Mouse (Mus musculus) heart, embryonic 12.5 days (tissue): Measurements from ENCODE around the gene Akap13. TPM values are rescaled to one million over a fixed set of nuclear protein-coding genes. Genes with fewer than 3 reads are reported as not detected.

Experiments used
- ATAC-seq: fragments of 200-750 bp; cut with Nextera tagmentation; 2 replicates; pipeline ENCODE4 v1.8.0; 2017; ENCODE audit warnings: moderate TSS enrichment, moderate library complexity; ENCODE audit not compliant: insufficient number of reproducible peaks, low FRiP score
- H3K27ac ChIP-seq: fragments of 300-500 bp; sonication (generic); 2 replicates; pipeline ENCODE4 v1.5.1; 2016; ENCODE audit warnings: mild to moderate bottlenecking, moderate library complexity; ENCODE audit not compliant: poor library complexity, severe bottlenecking
- H3K27me3 ChIP-seq: fragments of 300-500 bp; sonication (generic); replicated peaks from 2 replicates; pipeline ENCODE4 v1.6.1; 2016; ENCODE audit warnings: mild to moderate bottlenecking, moderate library complexity
- H3K36me3 ChIP-seq: fragments of 300-500 bp; sonication (generic); 2 replicates; pipeline ENCODE4 v1.6.1; 2016; ENCODE audit warnings: mild to moderate bottlenecking, moderate library complexity
- H3K4me1 ChIP-seq: fragments of 300-500 bp; sonication (generic); replicated peaks from 2 replicates; pipeline ENCODE4 v1.6.1; 2016; ENCODE audit warnings: mild to moderate bottlenecking
- H3K4me2 ChIP-seq: fragments of 300-500 bp; sonication (generic); 2 replicates; pipeline ENCODE4 v1.6.1; 2016; ENCODE audit warnings: mild to moderate bottlenecking, moderate library complexity
- H3K4me3 ChIP-seq: fragments of 300-500 bp; sonication (generic); 2 replicates; pipeline ENCODE4 v1.5.1; 2016; ENCODE audit warnings: mild to moderate bottlenecking
- H3K9ac ChIP-seq: fragments of 300-500 bp; sonication (generic); 2 replicates; pipeline ENCODE4 v1.6.1; 2016; ENCODE audit warnings: mild to moderate bottlenecking, moderate library complexity
- H3K9me3 ChIP-seq: fragments of 300-500 bp; sonication (generic); replicated peaks from 2 replicates; pipeline ENCODE4 v1.6.1; 2016; ENCODE audit warnings: mild to moderate bottlenecking, moderate library complexity
- WGBS: fragments of 180-500 bp; shearing (Covaris S2); methylation state at CpG from one replicate; pipeline ENCODE4 v1.1.7; 2016; 5-methylcytosine and 5-hydroxymethylcytosine counted together
- polyA plus RNA-seq: library from polyadenylated mRNA; unstranded; fragments of >200 nt; fragmentation: Nextera tagmentation; extraction: Ambion mirVana; gene quantifications from 2 replicates; pipeline ENCODE4 v1.2.1, GENCODE M21; 2016

Gene Akap13
- polyA plus RNA-seq, 1 experiment from 2014 or later, result 66.9 TPM

DNA sequence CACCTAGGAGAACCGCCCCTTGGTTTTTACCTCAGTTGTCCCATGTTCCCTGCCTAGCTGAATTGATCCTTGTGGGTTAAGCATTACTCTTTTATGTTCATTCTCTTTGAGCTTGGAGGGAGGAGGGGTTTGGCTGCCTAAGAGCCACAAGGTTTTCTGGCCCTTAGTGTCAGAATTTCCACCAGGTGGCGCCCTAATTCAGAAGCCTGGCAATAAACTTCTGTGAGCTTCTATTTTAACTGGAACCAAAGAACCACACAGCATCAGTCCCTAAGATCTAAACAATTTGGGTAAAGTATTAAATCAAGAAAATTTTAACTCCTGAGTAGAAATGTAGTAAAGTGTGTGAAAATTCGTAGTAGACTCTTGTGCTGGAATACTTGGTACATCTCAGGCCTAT, 184.2 kb downstream of the Akap13 start:
- Histone ChIP-seq H3K4me1 (peaks cover 45% of the 10 kb centered on the region), H3K36me3 (no peaks in the 10 kb centered on the region), H3K9ac (no peak overlapping the region), H3K27ac (no peak overlapping the region), H3K4me3 (no peak overlapping the region), H3K27me3 (no peaks in the 10 kb centered on the region), H3K9me3 (no peaks in the 10 kb centered on the region), H3K4me2 (no peak overlapping the region)
- 32% methylated on average over 3 of the region's 3 CpGs for WGBS
- no peak for ATAC-seq

DNA sequence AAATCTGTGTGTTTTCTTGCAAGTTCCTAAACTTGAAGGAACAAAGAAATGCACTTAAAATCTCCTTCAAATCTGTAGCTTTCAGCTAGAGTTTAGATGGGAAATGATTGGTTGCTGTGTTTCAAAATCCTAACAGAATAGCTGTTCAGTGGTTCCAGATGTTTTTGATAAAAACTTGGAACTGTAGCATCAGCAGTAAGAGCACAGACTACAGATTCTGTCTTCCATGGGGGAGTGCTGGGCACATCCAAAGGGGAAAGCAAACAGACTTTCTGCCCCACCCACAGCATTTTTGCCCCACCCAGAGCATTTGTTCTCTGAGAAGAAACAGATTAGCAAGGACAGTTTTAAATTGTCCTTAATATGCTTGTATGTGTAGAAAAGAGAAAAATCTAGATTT, 184.7 kb downstream of the Akap13 start:
- H3K27me3 ChIP-seq, result no peaks in the 10 kb centered on the region
- H3K27ac ChIP-seq, result no peak overlapping the region
- no peak overlapping the region for H3K4me2 ChIP-seq
- H3K9ac ChIP-seq, result no peak overlapping the region
- no peak overlapping the region for H3K4me3 ChIP-seq
- H3K36me3 ChIP-seq, result no peaks in the 10 kb centered on the region
- ATAC-seq, result no peak
- H3K9me3 ChIP-seq, result no peaks in the 10 kb centered on the region
- H3K4me1 ChIP-seq, result peaks cover 50% of the 10 kb centered on the region

- WGBS, result 76% methylated on average over 2 of the region's 2 CpGs
- H3K4me2 ChIP-seq, result no peak overlapping the region
Measured at GRCm38 (mm10) chr7:75640671-75641070, 185.3 kb downstream of the Akap13 start.

DNA sequence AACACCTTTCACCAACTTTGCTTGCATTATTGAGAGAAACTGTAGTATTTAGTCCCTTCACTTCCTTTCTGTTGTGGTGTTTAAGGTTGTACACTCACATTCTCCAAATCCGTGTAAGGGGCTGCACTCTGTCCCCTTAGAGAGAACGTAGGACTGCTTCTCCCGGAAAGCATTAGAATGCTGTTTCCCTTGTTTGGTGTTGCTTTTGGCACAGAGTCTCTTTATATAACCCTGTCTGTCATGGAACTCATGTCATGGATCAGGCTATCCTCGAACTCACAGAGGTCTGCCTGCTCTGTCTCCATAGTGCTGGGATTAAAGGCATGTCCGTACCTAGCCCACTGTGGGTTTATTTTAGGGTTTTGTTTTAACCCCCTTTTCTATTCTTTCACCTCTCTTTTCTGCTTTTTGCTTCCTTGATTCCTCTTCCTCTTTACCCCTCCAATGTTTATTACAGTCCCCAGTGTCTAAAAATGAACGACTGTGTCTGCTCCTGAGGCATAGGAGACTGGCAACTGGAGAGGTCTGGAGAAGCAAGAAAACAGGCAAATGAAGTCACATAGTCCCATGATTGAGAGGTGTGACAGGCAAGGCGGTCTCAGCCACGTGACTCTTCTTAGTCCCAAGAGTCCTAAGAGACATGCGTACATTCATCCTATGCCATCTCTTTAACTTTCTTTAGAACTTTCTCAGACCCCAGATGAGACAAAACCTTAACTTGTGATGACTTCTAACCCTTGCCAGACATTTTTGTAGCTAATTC, 186.3 kb downstream of the Akap13 start:
- Histone ChIP-seq H3K9ac (no peak overlapping the region), H3K27me3 (no peaks in the 10 kb centered on the region), H3K9me3 (no peaks in the 10 kb centered on the region), H3K27ac (peak overlapping the region; percentile 82), H3K4me2 (peak overlapping the region; percentile 61), H3K4me3 (peak overlapping the region; percentile 33; the same call in 1 of the 2 replicates), H3K36me3 (no peaks in the 10 kb centered on the region), H3K4me1 (peaks cover 52% of the 10 kb centered on the region)
- ATAC-seq, result no peak
- WGBS, result 38% methylated on average over 9 of the region's 9 CpGs

More at GRCm38 (mm10) chr7:75640671-75641070, 185.3 kb downstream of the Akap13 start:
- Histone ChIP-seq H3K27ac (no peak overlapping the region), H3K9me3 (no peaks in the 10 kb centered on the region), H3K36me3 (no peaks in the 10 kb centered on the region), H3K4me1 (peaks cover 52% of the 10 kb centered on the region), H3K4me3 (no peak overlapping the region), H3K9ac (no peak overlapping the region), H3K27me3 (no peaks in the 10 kb centered on the region)
- ATAC-seq, result no peak

GRCm38 (mm10) chr7:75642178-75642777, 186.9 kb downstream of the Akap13 start:
- Histone ChIP-seq H3K36me3 (no peaks in the 10 kb centered on the region), H3K9me3 (no peaks in the 10 kb centered on the region), H3K4me1 (peaks cover 52% of the 10 kb centered on the region), H3K4me2 (peak overlapping the region; percentile 61), H3K27me3 (no peaks in the 10 kb centered on the region), H3K27ac (peak overlapping the region; percentile 82), H3K9ac (peak overlapping the region; percentile 17; the same call in 1 of the 2 replicates), H3K4me3 (peak overlapping the region; percentile 33)
- 6% methylated on average over 9 of the region's 9 CpGs for WGBS
- peak; percentile 84 for ATAC-seq

- peak overlapping the region; percentile 61 for H3K4me2 ChIP-seq
- 47% methylated on average over 16 of the region's 16 CpGs for WGBS
- H3K27me3 ChIP-seq, result no peaks in the 10 kb centered on the region
- no peak for ATAC-seq
- peak overlapping the region; percentile 82 for H3K27ac ChIP-seq
- H3K4me3 ChIP-seq, result peak overlapping the region; percentile 33
- H3K36me3 ChIP-seq, result no peaks in the 10 kb centered on the region
- peak overlapping the region; percentile 34; the same call in 1 of the 2 replicates for H3K9ac ChIP-seq
- peaks cover 49% of the 10 kb centered on the region for H3K4me1 ChIP-seq
- no peaks in the 10 kb centered on the region for H3K9me3 ChIP-seq
Measured at GRCm38 (mm10) chr7:75642846-75643563, 187.7 kb downstream of the Akap13 start.

GRCm38 (mm10) chr7:75643986-75644385, 188.7 kb downstream of the Akap13 start:
- H3K27me3 ChIP-seq, result no peaks in the 10 kb centered on the region
- 60% methylated on average over 4 of the region's 4 CpGs for WGBS
- H3K4me2 ChIP-seq, result no peak overlapping the region
- H3K9me3 ChIP-seq, result no peaks in the 10 kb centered on the region
- peaks cover 49% of the 10 kb centered on the region for H3K4me1 ChIP-seq
- no peak for ATAC-seq
- H3K9ac ChIP-seq, result no peak overlapping the region
- no peak overlapping the region for H3K4me3 ChIP-seq
- H3K27ac ChIP-seq, result no peak overlapping the region; the same call in 1 of the 2 replicates
- H3K36me3 ChIP-seq, result no peaks in the 10 kb centered on the region

- 73% methylated on average over 2 of the region's 2 CpGs for WGBS
- Histone ChIP-seq H3K4me2 (peak overlapping the region; percentile 26; the same call in 1 of the 2 replicates), H3K9me3 (no peaks in the 10 kb centered on the region), H3K27me3 (no peaks in the 10 kb centered on the region), H3K9ac (no peak overlapping the region), H3K36me3 (no peaks in the 10 kb centered on the region), H3K27ac (no peak overlapping the region), H3K4me3 (0 out of 2 replicates have a peak overlapping the region, but pooled peaks have one; percentile 5), H3K4me1 (peaks cover 49% of the 10 kb centered on the region)
- no peak for ATAC-seq
Measured at GRCm38 (mm10) chr7:75644585-75644984, 189.3 kb downstream of the Akap13 start.

GRCm38 (mm10) chr7:75645156-75645933, 190.0 kb downstream of the Akap13 start:
- Histone ChIP-seq H3K9me3 (no peaks in the 10 kb centered on the region), H3K4me2 (no peak overlapping the region), H3K4me1 (peaks cover 47% of the 10 kb centered on the region), H3K4me3 (no peak overlapping the region), H3K9ac (no peak overlapping the region), H3K27ac (no peak overlapping the region), H3K27me3 (no peaks in the 10 kb centered on the region), H3K36me3 (no peaks in the 10 kb centered on the region)
- no peak for ATAC-seq
- 72% methylated on average over 5 of the region's 5 CpGs for WGBS

GRCm38 (mm10) chr7:75648051-75648450, 192.7 kb downstream of the Akap13 start:
- no peak overlapping the region for H3K27ac ChIP-seq
- no peak overlapping the region for H3K4me3 ChIP-seq
- H3K4me1 ChIP-seq, result peaks cover 32% of the 10 kb centered on the region
- H3K9ac ChIP-seq, result no peak overlapping the region
- H3K9me3 ChIP-seq, result no peaks in the 10 kb centered on the region
- H3K27me3 ChIP-seq, result no peaks in the 10 kb centered on the region
- no peak for ATAC-seq
- H3K4me2 ChIP-seq, result no peak overlapping the region
- no peaks in the 10 kb centered on the region for H3K36me3 ChIP-seq
- WGBS, result 79% methylated on average over 3 of the region's 3 CpGs
